Mouse (Mus musculus) cortical plate, adult 2 months (tissue): Measurements from ENCODE around the gene Cmtm8.

ENCODE experiments used
- CTCF ChIP-seq: fragments of 200-500 bp; IDR thresholded peaks from 2 replicates; pipeline ENCODE4 v1.5.1; 2011; ENCODE audit warnings: mild to moderate bottlenecking, control low read depth, low read length; ENCODE audit not compliant: insufficient read depth; ENCODE audit errors: extremely low read depth
- POLR2A ChIP-seq: fragments of 200-500 bp; IDR thresholded peaks from 2 replicates; pipeline ENCODE4 v1.6.1; 2011; ENCODE audit warnings: mild to moderate bottlenecking, low read length, control low read depth; ENCODE audit not compliant: insufficient read depth; ENCODE audit errors: extremely low read depth

GRCm38 (mm10) chr9:114812001-114812400 lies 32.0 kb downstream of the Cmtm8 start:
- TF ChIP-seq POLR2A: no peak
- no peak for TF ChIP-seq CTCF
